Mouse (Mus musculus): ENCODE results near the gene Ror2.

The Ror2 gene

GRCm38 (mm10) chr13:53233381-53233780, 52.5 kb downstream of the Ror2 start:
- peak; percentile 9 for DNase-seq

GRCm38 (mm10) chr13:53232419-53232818, 53.5 kb downstream of the Ror2 start:
- no peak for DNase-seq

- no peak for DNase-seq
These were observed 55.3 kb downstream of the Ror2 start for GRCm38 (mm10) chr13:53230446-53231161.

- no peak for DNase-seq
These were observed 58.9 kb downstream of the Ror2 start for GRCm38 (mm10) chr13:53227019-53227418.

GRCm38 (mm10) chr13:53226461-53226860, 59.5 kb downstream of the Ror2 start:
- DNase-seq = no peak

- DNase-seq = no peak
These were observed 60.0 kb downstream of the Ror2 start for GRCm38 (mm10) chr13:53225925-53226324.

- DNase-seq = no peak
These were observed 64.7 kb downstream of the Ror2 start for GRCm38 (mm10) chr13:53221176-53221575.

- DNase-seq = no peak
These were observed 66.0 kb downstream of the Ror2 start for GRCm38 (mm10) chr13:53219889-53220288.

GRCm38 (mm10) chr13:53219391-53219790, 66.5 kb downstream of the Ror2 start:
- DNase-seq = no peak

- no peak for DNase-seq
These were observed 68.4 kb downstream of the Ror2 start for GRCm38 (mm10) chr13:53217396-53217975.

- no peak for DNase-seq
These were observed 73.8 kb downstream of the Ror2 start for GRCm38 (mm10) chr13:53211971-53212733.

- DNase-seq = no peak
These were observed 77.4 kb downstream of the Ror2 start for GRCm38 (mm10) chr13:53208556-53208955.

- DNase-seq = no peak
These were observed 80.6 kb downstream of the Ror2 start for GRCm38 (mm10) chr13:53205128-53205911.

GRCm38 (mm10) chr13:53202439-53202830, 83.5 kb downstream of the Ror2 start:
- no peak for DNase-seq

- no peak for DNase-seq
These were observed 84.1 kb downstream of the Ror2 start for GRCm38 (mm10) chr13:53201628-53202438.

- DNase-seq = no peak
These were observed 85.8 kb downstream of the Ror2 start for GRCm38 (mm10) chr13:53200121-53200520.

GRCm38 (mm10) chr13:53199262-53199661, 86.7 kb downstream of the Ror2 start:
- DNase-seq = no peak

GRCm38 (mm10) chr13:53196690-53197089, 89.2 kb downstream of the Ror2 start:
- DNase-seq = no peak

GRCm38 (mm10) chr13:53195951-53196677, 89.8 kb downstream of the Ror2 start:
- no peak for DNase-seq

- no peak for DNase-seq
These were observed 91.6 kb downstream of the Ror2 start for GRCm38 (mm10) chr13:53194306-53194705.

GRCm38 (mm10) chr13:53193713-53194112, 92.2 kb downstream of the Ror2 start:
- no peak for DNase-seq

GRCm38 (mm10) chr13:53192286-53192685, 93.6 kb downstream of the Ror2 start:
- no peak for DNase-seq
